ENCODE assay signal across 17 mouse cellular contexts in genomic region chr14:117106900-117107299, GRCm38 (mm10).
"Had no signal": no experiment of that assay in that cellular context is flagged by ENCODE, and none has a peak within 500 bp of the region (broad histone marks: within the 10 kb centered on the region; RNA-seq: fewer than 3 reads in every experiment).

No protein-coding gene starts in this region.

- DNase-seq: kidney, adult 11 months; kidney, adult 9 months; kidney, postnatal 4 days; lung, embryonic 14.5 days; lung, postnatal 10 days; lung, postnatal 4 days; midbrain, embryonic 14.5 days; spleen, adult 18-20 months; thymus, postnatal 36 days had no signal

- ATAC-seq: liver, embryonic 12.5 days had no signal

- H3K27ac ChIP-seq: kidney, postnatal 0 days; layer of hippocampus, adult 2 months; limb, embryonic 15.5 days; liver, embryonic 12.5 days; midbrain, embryonic 10.5 days; neural tube, embryonic 15.5 days; stomach, embryonic 15.5 days had no signal

- H3K4me3 ChIP-seq: layer of hippocampus, adult 2 months; limb, embryonic 15.5 days; liver, embryonic 12.5 days; midbrain, embryonic 10.5 days; myocyte; neural tube, embryonic 15.5 days; stomach, embryonic 15.5 days had no signal
